Mouse (Mus musculus): Measurements from ENCODE around the gene Bcl11b. TPM values are rescaled to one million over a fixed set of nuclear protein-coding genes. Genes with fewer than 3 reads are reported as not detected.
A peak's percentile ranks its signal among the peaks of the same experiment; 100 is the strongest.

The Bcl11b gene
- total RNA-seq (2022) = under 1 TPM; 0.17 to 0.80 (median 0.55) TPM

DNA sequence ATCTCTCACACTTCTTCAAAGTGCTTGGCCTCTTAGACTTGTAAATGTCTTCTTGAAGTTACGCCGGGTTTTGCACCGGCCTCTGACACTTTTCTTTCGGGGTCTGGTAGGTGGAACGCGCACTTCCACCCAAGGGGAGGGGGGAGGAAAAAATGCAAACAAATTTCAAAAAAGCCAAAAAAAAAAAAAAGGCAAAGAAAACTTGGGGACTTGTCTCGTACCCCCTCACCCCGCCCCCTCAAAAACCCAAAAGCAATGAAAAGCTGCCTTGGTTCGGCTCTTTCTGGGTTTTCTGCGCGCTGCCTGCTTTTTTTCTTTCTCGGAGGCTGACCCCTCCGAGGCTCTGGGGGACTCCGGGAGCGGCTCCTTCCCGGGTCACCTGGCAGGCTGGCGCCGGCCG is at the start of gene Bcl11b:
Gene Bcl11b (minus strand): TSS at position 120 of the 400 bp plus-strand sequence.
- no peak for DNase-seq

DNA sequence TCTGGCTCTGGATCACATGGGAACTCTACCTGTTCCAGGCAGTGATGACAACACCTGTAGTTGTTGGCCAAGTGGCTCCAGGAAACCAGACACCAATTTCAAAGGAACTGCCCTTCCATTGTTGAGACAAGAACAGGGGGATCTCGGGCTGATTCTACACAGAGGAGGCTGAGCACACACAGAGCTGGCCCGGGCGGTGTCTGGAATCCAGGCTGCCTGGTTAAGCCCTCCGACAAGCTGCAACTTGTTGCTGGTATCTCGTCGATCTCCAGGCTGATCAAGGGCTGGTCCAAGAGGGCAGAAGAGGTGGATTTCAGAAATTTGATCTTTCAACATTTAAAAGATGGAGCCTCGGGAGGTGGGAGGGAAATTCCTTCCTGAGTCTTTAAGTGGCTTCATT is 47.6 kb upstream of the Bcl11b start:
- DNase-seq = no peak

GRCm38 (mm10) chr12:108049625-108050024 is 46.2 kb upstream of the Bcl11b start:
- no peak for DNase-seq

DNA sequence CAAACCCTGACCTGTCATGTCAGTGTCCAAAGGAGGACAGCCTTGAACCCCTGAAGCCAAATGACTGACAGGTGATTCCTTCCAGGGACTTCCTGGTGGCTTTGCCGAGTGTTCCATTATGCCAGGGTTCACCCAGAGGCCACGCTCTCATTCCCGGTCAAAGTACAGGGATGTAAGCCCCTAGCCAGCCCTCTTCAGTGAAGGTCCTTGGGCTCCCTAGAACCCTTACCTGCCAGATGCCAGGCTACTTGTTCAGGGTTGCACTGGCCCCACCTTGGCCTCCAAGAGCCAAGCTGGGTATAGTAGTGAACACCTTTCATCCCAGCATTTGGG is 38.8 kb upstream of the Bcl11b start:
- no peak for DNase-seq

- DNase-seq = peak; percentile 62
Measured at GRCm38 (mm10) chr12:108041571-108042238, 38.3 kb upstream of the Bcl11b start.

DNA sequence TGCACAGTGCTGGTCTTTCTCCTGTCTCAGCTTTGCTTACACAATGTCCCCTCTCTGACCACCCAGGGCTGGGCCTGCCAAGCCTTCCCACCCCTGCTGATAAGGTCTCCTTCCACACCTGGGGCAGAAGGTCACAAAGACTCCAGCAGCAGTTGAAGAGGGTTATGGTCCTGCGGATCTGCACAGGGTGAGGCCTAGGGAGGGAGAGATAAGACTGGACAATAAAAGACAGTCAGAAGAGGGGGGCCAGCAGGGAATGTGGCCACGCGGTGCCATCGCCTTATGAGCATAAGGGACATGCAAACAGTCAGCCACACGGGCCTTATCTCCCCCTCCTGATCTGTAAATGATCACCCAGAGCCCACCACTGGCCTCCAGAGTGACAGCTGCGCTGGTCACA is 34.0 kb upstream of the Bcl11b start:
- no peak for DNase-seq

DNA sequence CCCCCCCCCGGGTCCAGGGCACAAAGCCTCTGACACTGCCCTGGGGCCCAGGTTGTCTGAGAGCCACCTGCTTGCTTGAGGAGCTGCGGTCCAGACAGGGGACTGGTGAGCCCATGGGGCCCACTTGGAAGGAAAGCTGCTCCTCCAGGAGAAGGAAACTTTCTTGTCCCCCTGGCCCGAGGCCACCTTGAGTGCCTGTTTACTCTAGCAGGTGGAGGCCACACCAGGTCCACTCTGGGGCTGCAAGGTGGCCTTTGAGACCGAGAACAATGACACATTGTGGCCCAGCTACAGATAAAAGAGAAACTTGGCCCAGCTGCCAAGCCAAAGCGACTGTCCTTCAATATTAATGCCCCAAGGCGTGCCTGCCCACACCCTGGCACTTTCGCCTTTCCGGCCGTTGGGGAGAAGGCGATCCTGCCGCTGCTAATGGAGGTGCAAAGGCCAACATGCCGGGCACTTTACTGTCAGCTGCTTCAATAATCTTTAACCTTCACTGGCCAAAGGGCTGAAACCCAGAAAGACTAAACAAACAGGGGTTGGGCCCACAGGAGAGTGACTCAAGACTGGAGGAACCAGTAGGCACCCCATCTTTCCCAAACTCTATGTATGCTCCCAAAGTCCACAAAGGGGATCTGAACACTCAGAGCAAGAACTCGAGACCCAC is 32.1 kb upstream of the Bcl11b start:
- DNase-seq = no peak

DNA sequence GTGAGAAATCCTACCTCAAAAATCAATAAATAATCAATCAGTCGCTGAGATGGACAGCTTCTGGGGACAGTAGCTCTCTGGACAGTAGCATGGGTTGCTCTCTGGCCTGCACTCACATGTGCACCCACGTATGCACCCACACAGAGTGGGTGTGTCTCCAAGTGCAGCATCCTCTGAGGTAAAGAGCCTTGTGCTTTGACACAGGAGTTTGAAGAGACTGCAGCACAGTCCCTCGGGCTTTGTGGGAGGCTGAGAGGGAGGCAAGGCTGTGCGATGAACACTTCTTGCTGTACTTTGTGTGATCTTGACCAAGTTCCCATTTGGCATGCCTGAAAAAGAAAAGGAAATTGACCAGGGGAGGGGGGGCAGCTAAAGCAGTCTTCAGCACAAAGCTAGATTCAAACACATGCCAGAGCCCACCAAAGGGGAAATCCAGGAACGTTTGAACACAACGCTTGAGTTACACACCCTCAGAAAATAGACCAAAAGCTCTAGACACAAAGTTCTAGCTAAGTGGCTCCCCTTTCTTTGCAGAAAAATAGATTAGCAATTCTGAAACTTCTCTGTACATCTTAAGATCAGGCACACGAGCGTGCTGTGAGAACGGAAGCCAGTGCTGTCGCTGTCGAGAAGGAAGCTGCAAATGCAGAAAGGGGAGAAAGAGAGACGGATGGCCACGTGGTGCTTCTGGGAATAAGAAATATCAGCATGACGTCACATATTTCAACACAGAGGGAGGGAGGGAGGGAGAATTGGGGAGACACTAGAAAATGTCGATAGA is 19.6 kb upstream of the Bcl11b start:
- DNase-seq = no peak

GRCm38 (mm10) chr12:108012003-108012402 is 8.6 kb upstream of the Bcl11b start:
- DNase-seq = no peak

- no peak for DNase-seq
Measured at GRCm38 (mm10) chr12:108010346-108010745, 6.9 kb upstream of the Bcl11b start.

GRCm38 (mm10) chr12:108009156-108009555 is 5.8 kb upstream of the Bcl11b start:
- no peak for DNase-seq

DNA sequence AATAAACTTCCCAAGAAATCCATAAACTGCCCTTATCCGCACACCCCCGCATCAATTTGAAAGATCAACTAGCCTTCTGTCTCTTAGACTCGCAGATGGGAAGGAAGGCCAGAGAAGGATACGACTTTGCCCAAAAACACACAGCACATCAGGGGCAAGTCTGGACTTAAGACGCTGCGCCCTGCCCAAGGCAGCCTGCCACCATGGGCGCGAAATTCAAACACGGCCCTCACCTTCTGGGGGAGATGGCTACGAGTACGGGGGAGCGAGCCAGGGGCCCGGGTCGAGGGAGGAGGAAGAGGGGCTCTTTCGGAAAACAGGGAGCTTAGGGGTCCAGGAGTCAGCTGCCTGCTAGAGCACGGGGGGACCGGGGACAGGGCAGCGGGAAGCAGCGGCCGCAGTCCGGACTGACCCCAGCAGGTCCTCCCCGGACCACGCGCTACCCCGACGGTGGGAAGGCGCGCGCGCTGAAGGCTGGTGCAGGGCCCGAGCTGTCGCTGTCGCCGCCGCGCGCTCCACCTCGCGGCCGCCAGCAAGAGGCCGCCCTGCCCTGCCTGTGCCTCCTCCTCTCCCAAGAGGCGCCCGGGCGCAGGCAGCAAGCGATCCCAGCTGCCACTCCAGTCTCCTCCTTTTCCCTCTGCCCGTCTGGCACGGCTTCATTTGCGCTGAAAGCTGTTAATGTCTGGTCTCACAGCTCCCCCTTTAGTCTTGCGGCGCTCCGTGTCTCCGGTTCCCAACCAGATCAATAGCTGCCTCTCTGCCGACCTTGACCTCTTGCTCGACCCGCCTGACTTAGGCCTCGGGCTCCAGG is 2.6 kb upstream of the Bcl11b start:
- DNase-seq = peak; percentile 11

DNA sequence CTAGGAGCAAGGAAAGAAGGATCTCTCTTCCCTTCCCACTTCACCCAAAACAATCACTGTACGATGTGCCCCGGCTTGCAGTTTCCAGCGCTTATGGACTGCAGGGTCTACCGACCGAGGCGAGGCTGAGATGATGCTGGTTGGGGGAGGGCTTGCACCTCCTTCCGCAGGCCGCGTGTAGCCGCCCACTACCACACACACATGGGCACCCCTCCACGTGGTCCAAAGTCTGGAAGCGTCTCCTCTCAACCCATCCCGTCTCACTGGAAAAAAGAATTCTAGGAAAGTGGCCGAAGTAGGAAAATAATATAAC is 2.0 kb upstream of the Bcl11b start:
- no peak for DNase-seq

DNA sequence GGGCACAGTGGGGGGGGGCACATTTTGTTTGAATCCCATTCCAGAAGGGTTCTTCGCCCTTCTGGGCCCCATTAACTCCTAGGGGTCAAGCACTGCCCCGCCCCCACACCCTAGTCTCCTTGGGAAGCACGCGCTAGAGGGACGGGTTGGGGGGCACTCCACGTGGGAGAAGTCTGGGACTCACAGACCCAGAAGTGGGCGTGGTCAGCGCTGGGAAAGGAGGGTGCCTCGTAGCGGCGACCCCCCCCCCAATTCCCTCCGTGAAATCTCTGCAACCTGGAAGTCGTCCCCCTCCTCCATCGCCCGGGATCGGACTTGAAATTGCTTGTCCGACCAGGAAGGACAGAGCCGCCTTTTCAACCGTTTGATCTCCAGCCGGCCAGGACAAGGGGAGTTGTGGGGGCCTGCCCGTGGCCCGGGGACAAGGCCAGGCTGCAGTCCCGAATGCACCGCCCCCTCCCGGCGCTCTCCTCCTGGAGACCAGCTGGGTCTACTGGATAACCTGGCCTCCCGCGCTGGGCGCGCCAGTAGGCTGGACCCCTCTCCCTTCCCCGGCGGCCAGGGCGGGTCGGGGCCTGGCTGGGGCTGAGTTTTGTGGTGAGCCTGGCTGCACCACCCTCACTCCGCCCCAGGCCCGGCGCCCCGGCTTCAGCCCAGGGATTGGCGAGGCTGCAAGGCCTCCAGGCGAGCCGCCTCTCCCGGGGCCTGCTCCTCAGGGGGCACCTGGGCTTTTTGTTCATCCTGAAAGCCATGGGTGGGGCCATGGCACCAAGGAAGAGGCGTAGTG is 1.5 kb upstream of the Bcl11b start:
- DNase-seq = no peak

DNA sequence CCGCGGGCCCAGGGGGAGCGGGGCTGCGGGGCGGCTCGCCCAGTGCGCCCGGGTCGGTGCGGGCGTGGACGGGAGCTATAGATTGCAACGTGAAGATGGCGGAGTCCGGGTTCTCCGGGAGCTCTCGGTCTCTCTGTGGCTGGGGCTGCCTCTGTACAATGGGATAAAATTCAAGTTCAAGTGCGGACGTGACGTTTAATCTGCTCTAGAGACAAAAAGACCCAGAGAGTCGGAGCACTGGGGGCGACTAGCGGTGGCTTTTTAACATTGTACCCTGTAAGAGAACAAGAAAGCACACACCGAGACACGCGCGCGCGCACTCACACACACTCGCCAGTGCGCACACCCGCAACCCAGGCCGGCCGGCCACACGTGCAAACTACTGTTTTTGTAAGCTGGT is 526 bp upstream of the Bcl11b start:
- DNase-seq = no peak

GRCm38 (mm10) chr12:108002436-108003189 is 789 bp downstream of the Bcl11b start:
- no peak for DNase-seq

DNA sequence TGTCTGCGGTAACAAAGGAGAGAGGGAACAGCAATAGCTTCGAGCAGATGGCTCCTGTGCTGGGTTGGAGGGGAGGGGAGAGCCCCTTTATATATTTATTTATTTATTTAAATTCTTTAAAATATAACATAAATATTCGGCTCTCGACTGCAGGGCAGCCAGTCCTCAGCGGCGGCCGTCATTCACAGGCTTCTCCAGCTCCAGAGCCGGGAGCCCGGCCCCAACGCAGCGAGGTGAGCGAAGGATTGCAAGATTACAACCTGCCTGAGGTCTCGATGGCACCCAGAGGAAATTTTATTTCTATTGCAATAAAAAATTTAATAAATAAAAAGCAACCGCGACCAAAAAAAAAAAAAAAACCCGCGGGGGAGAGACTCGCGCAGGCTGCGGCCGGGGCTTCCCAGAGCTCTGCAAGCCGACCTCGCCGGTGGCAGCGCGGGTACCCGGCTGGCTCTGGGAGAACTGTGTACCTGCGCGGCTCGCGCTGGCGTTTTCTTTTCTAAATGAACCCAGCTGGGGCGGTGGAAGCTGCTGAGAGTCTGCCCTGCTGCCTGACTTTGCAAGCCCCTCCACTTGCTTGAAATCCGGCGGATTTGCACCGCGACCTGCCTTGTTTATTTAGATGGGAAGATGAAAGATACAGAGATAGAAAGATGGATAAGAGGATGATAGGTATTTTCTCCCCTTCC is 1.6 kb downstream of the Bcl11b start:
- no peak for DNase-seq

- no peak for DNase-seq
Measured at GRCm38 (mm10) chr12:108000715-108001080, 2.7 kb downstream of the Bcl11b start.

DNA sequence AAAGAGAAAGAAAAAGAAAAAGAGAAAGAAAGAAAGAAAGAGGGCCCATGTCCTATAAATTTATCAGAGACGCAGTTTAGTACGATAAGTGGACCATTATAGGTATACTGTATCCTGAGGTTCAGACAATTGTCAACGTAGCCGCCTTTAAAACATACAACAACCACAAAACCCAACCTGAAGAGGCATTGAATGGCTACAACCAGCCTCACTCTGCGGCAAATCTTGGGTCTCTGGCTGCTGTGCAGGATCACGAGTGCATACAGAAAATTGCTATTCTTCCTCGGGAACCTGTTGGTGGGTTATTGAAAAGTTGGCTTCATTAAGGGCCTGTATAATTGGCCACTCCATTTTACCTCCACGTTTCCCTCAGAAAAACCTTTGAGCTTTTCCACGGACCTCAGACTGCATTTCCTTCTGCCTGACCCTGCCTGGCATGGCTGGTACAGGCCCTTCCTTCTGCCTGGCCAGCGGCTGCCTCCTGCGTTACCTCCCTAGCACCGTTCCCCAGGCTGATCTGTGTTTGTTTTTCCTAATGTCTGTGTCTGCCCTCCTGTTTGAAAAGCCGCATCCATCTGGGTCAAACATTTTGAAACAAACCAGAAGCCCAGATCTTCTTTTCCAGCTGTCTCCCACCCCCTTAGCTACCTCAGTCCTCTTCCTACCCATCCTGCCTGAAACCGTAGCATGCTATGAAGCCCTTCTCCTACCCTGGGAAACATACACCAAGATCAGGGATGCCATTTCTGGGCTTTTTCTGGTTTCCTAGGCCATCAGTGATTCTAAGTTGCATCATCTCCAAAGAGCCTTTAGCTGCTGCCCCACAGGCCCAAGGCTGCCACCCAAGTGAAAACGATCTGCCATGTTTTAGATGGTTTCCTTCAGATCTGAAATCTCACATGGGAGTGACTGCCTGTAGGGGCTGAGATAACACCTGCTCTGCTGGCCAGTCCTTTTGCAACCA is 3.4 kb downstream of the Bcl11b start:
- DNase-seq = no peak

DNA sequence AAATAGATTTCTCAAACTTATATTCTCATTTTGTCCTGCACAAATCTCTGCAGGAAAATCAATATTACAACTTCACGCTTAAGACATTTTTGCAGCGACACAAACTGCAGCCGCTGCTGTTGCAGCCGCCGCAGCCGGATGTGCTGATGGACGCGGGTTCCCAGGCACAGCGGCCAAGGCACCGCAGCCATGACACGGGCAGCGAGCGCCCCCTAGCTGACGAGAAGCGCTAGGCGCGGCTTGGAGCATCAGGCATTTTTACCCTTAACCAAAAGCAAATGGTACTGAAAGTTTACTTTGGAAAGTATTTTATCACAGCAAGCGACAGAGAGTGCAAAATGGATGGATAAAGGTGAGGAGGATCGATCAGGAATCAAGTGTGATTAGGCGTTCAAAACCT is 4.7 kb downstream of the Bcl11b start:
- DNase-seq = peak; percentile 31
